Mouse (Mus musculus): ENCODE measurements around the gene Rgsl1. TPM values are rescaled to one million over a fixed set of nuclear protein-coding genes. Genes with fewer than 3 reads are reported as not detected.
"Not testable (repeated sequence)": the region's sequence is repeated elsewhere in the genome, so short reads cannot be mapped to it uniquely, and the experiment has no call there.

Gene Rgsl1
- polyA plus RNA-seq, 1 experiment from 2014 or later: 0.17 TPM

- no peaks in the 10 kb centered on the region for H3K27me3 ChIP-seq (replicated peaks)
- no peak overlapping the region for H3K4me2 ChIP-seq
- H3K4me1 ChIP-seq: no peaks in the 10 kb centered on the region
- WGBS: 85% methylated on average over 10 of the region's 10 CpGs
- H3K4me3 ChIP-seq: no peak overlapping the region
- H3K27ac ChIP-seq: no peak overlapping the region
- H3K36me3 ChIP-seq (replicated peaks): no peaks in the 10 kb centered on the region
- ATAC-seq (replicated peaks): no peak
- H3K9me3 ChIP-seq: no peaks in the 10 kb centered on the region
- no peak overlapping the region for H3K9ac ChIP-seq
These were observed 73.8 kb downstream of the Rgsl1 start for GRCm38 (mm10) chr1:153769998-153770775.

- not testable (repeated sequence) for H3K9me3 ChIP-seq; H3K27me3 ChIP-seq (replicated peaks); H3K36me3 ChIP-seq (replicated peaks); H3K9ac ChIP-seq; H3K4me2 ChIP-seq; H3K4me3 ChIP-seq; H3K4me1 ChIP-seq; H3K27ac ChIP-seq; ATAC-seq (replicated peaks)
- 73% methylated on average over 6 of the region's 6 CpGs for WGBS
These were observed 74.4 kb downstream of the Rgsl1 start for GRCm38 (mm10) chr1:153769571-153769970.

GRCm38 (mm10) chr1:153768465-153768864 is 75.5 kb downstream of the Rgsl1 start:
- Histone ChIP-seq H3K9ac (no peak overlapping the region), H3K27ac (no peak overlapping the region), H3K36me3 (replicated peaks) (no peaks in the 10 kb centered on the region), H3K4me3 (no peak overlapping the region), H3K27me3 (replicated peaks) (no peaks in the 10 kb centered on the region), H3K4me2 (no peak overlapping the region), H3K4me1 (no peaks in the 10 kb centered on the region), H3K9me3 (no peaks in the 10 kb centered on the region)
- WGBS: 93% methylated on average over 5 of the region's 5 CpGs
- ATAC-seq (replicated peaks): no peak

GRCm38 (mm10) chr1:153767281-153767680 is 76.7 kb downstream of the Rgsl1 start:
- H3K9me3 ChIP-seq: no peaks in the 10 kb centered on the region
- H3K4me3 ChIP-seq: no peak overlapping the region
- H3K9ac ChIP-seq: no peak overlapping the region
- ATAC-seq (replicated peaks): no peak
- no peaks in the 10 kb centered on the region for H3K36me3 ChIP-seq (replicated peaks)
- no peaks in the 10 kb centered on the region for H3K27me3 ChIP-seq (replicated peaks)
- H3K4me1 ChIP-seq: no peaks in the 10 kb centered on the region
- WGBS: 97% methylated on average over 1 of the region's 1 CpGs
- H3K4me2 ChIP-seq: no peak overlapping the region
- no peak overlapping the region for H3K27ac ChIP-seq

- Histone ChIP-seq H3K27ac (no peak overlapping the region), H3K9me3 (no peaks in the 10 kb centered on the region), H3K4me2 (no peak overlapping the region), H3K36me3 (replicated peaks) (no peaks in the 10 kb centered on the region), H3K4me1 (no peaks in the 10 kb centered on the region), H3K9ac (no peak overlapping the region), H3K4me3 (no peak overlapping the region), H3K27me3 (replicated peaks) (no peaks in the 10 kb centered on the region)
- ATAC-seq (replicated peaks): no peak
- 44% methylated on average over 8 of the region's 8 CpGs for WGBS
These were observed 77.6 kb downstream of the Rgsl1 start for GRCm38 (mm10) chr1:153766298-153766697.

- no peak overlapping the region for H3K4me2 ChIP-seq
- H3K27me3 ChIP-seq (replicated peaks): no peaks in the 10 kb centered on the region
- no peak overlapping the region for H3K4me3 ChIP-seq
- no peak overlapping the region for H3K9ac ChIP-seq
- no peaks in the 10 kb centered on the region for H3K9me3 ChIP-seq
- no peaks in the 10 kb centered on the region for H3K4me1 ChIP-seq
- no peak for ATAC-seq (replicated peaks)
- 91% methylated on average over 11 of the region's 11 CpGs for WGBS
- H3K27ac ChIP-seq: no peak overlapping the region
- peaks cover 5% of the 10 kb centered on the region; the same call in 1 of the 2 replicates for H3K36me3 ChIP-seq (replicated peaks)
These were observed 79.8 kb downstream of the Rgsl1 start for GRCm38 (mm10) chr1:153764136-153764535.

- no peak overlapping the region for H3K9ac ChIP-seq
These were observed 90.0 kb downstream of the Rgsl1 start for GRCm38 (mm10) chr1:153753725-153754464.

GRCm38 (mm10) chr1:153752521-153752920 is 91.4 kb downstream of the Rgsl1 start:
- no peak for ATAC-seq (replicated peaks)
- no peak overlapping the region for H3K4me3 ChIP-seq
- no peak overlapping the region for H3K9ac ChIP-seq
- H3K27me3 ChIP-seq (replicated peaks): no peaks in the 10 kb centered on the region
- 90% methylated on average over 6 of the region's 6 CpGs for WGBS
- H3K4me1 ChIP-seq: peaks cover 36% of the 10 kb centered on the region
- H3K36me3 ChIP-seq (replicated peaks): peaks cover 14% of the 10 kb centered on the region; the same call in 1 of the 2 replicates
- H3K9me3 ChIP-seq: no peaks in the 10 kb centered on the region
- no peak overlapping the region for H3K27ac ChIP-seq
- peak overlapping the region; percentile 30; the same call in 1 of the 2 replicates for H3K4me2 ChIP-seq

More at GRCm38 (mm10) chr1:153753725-153754464, 90.0 kb downstream of the Rgsl1 start:
- no peak for ATAC-seq (replicated peaks)
- no peak overlapping the region for H3K27ac ChIP-seq
- H3K4me2 ChIP-seq: no peak overlapping the region
- peaks cover 19% of the 10 kb centered on the region; the same call in 1 of the 2 replicates for H3K36me3 ChIP-seq (replicated peaks)
- H3K9me3 ChIP-seq: no peaks in the 10 kb centered on the region
- no peak overlapping the region for H3K4me3 ChIP-seq
- WGBS: 81% methylated on average over 25 of the region's 25 CpGs
- peaks cover 27% of the 10 kb centered on the region for H3K4me1 ChIP-seq
- no peaks in the 10 kb centered on the region for H3K27me3 ChIP-seq (replicated peaks)

GRCm38 (mm10) chr1:153751763-153752301 is 92.1 kb downstream of the Rgsl1 start:
- Histone ChIP-seq H3K36me3 (replicated peaks) (peaks cover 14% of the 10 kb centered on the region; the same call in 1 of the 2 replicates), H3K9ac (no peak overlapping the region; the same call in 1 of the 2 replicates), H3K9me3 (no peaks in the 10 kb centered on the region), H3K4me2 (peak overlapping the region; percentile 30), H3K27ac (peak overlapping the region; percentile 45; the same call in 1 of the 2 replicates), H3K4me1 (peaks cover 39% of the 10 kb centered on the region), H3K4me3 (peak overlapping the region; percentile 8), H3K27me3 (replicated peaks) (no peaks in the 10 kb centered on the region)
- WGBS: 58% methylated on average over 13 of the region's 13 CpGs
- ATAC-seq (replicated peaks): no peak

GRCm38 (mm10) chr1:153750054-153750453 is 93.9 kb downstream of the Rgsl1 start:
- Histone ChIP-seq H3K4me2 (peak overlapping the region; percentile 57), H3K36me3 (replicated peaks) (peaks cover 10% of the 10 kb centered on the region; the same call in 1 of the 2 replicates), H3K9ac (peak overlapping the region; percentile 82), H3K27ac (peak overlapping the region; percentile 90), H3K9me3 (no peaks in the 10 kb centered on the region), H3K27me3 (replicated peaks) (no peaks in the 10 kb centered on the region), H3K4me1 (peaks cover 39% of the 10 kb centered on the region), H3K4me3 (peak overlapping the region; percentile 49)
- WGBS: 28% methylated on average over 6 of the region's 6 CpGs
- ATAC-seq (replicated peaks): 0 out of 2 replicates have a peak, but pooled peaks have one; percentile 6

- peak within 1 kb of the TSS; percentile 90 for H3K27ac ChIP-seq
- H3K4me2 ChIP-seq: peak within 1 kb of the TSS; percentile 57
- H3K9ac ChIP-seq: peak within 1 kb of the TSS; percentile 82
- peaks cover 8% of the 10 kb centered on the region; the same call in 1 of the 2 replicates for H3K36me3 ChIP-seq (replicated peaks)
- 2% methylated on average over 18 of the region's 18 CpGs for WGBS
- peak; percentile 70 for ATAC-seq (replicated peaks)
- H3K4me1 ChIP-seq: peaks cover 42% of the 10 kb centered on the region
- no peaks in the 10 kb centered on the region for H3K27me3 ChIP-seq (replicated peaks)
- H3K4me3 ChIP-seq: peak within 1 kb of the TSS; percentile 49
- no peaks in the 10 kb centered on the region for H3K9me3 ChIP-seq
These were observed 94.6 kb downstream of the Rgsl1 start, which contains the start of gene Rnasel for GRCm38 (mm10) chr1:153749211-153749801. Gene Rnasel (plus strand): TSS chr1:153749426.

- peak overlapping the region; percentile 90; the same call in 1 of the 2 replicates for H3K27ac ChIP-seq
- H3K36me3 ChIP-seq (replicated peaks): peaks cover under 1% of the 10 kb centered on the region; the same call in 1 of the 2 replicates
- WGBS: 0% methylated on average over 1 of the region's 1 CpGs
- H3K4me1 ChIP-seq: peaks cover 48% of the 10 kb centered on the region
- no peak overlapping the region for H3K4me3 ChIP-seq
- H3K9me3 ChIP-seq: no peaks in the 10 kb centered on the region
- H3K9ac ChIP-seq: no peak overlapping the region
- peak overlapping the region; percentile 57; the same call in 1 of the 2 replicates for H3K4me2 ChIP-seq
- ATAC-seq (replicated peaks): no peak
- no peaks in the 10 kb centered on the region for H3K27me3 ChIP-seq (replicated peaks)
These were observed 95.4 kb downstream of the Rgsl1 start for GRCm38 (mm10) chr1:153748549-153748948.
